12 mouse cellular contexts compared by ENCODE assay signal in genomic region chr8:104405430-104406187, GRCm38 (mm10). TPM values are rescaled to one million over a fixed set of nuclear protein-coding genes. Genes with fewer than 3 reads are reported as not detected.
DNase-seq lines count a peak whose midpoint lies in the region; ATAC-seq and TF ChIP-seq lines count a peak whose summit lies in the region.
"Had no signal": no experiment of that assay in that cellular context is flagged by ENCODE, and none has a peak within 500 bp of the region (broad histone marks: within the 10 kb centered on the region; RNA-seq: fewer than 3 reads in every experiment).

No protein-coding gene starts in this region.

- H3K27me3 ChIP-seq in heart, embryonic 16.5 days (ENCODE audit: control insufficient read depth, insufficient read depth, low read length) = no peaks in the 10 kb centered on the region

- no peaks in the 10 kb centered on the region for H3K9me3 ChIP-seq in heart, embryonic 16.5 days (replicated peaks; ENCODE audit: control insufficient read depth, low read length)
- H3K9me3 ChIP-seq: forebrain, embryonic 10.5 days had no signal

- no peak overlapping the region for H3K9ac ChIP-seq in heart, embryonic 16.5 days (ENCODE audit: low read length)

- peak overlapping the region; percentile 29; the same call in 1 of the 2 replicates for H3K4me2 ChIP-seq in heart, embryonic 16.5 days (ENCODE audit: low read depth, low read length)

- TF ChIP-seq POLR2A in embryonic fibroblast, embryonic 13.5 days (IDR thresholded peaks at IDR 0.05; ENCODE audit: low read depth, low read length) = no peak

- H3K27ac ChIP-seq in embryonic fibroblast, embryonic 13.5 days (ENCODE audit: insufficient read depth, low read length) = peak overlapping the region; percentile 69
- peak overlapping the region; percentile 69 for H3K27ac ChIP-seq in heart, embryonic 16.5 days (ENCODE audit: low read length)
- H3K27ac ChIP-seq: forebrain, embryonic 10.5 days had no signal

- peak; percentile 72 for DNase-seq in kidney, adult 9 months
- DNase-seq in kidney, adult 11 months = no peak
- DNase-seq in kidney, postnatal 36 days = peak; percentile 39 to 63
- DNase-seq in yolk sac, embryonic 10.5 days (ENCODE audit: low spot score) = no peak
- DNase-seq in cerebellum, adult 8-10 months = no peak
- DNase-seq: thymus, postnatal 14 days had no signal

- WGBS in heart, embryonic 16.5 days = 46% methylated on average over 15 of the region's 15 CpGs

- H3K36me3 ChIP-seq in heart, embryonic 16.5 days (ENCODE audit: control insufficient read depth, insufficient read depth) = no peaks in the 10 kb centered on the region
- H3K36me3 ChIP-seq: forebrain, embryonic 10.5 days had no signal

- H3K4me1 ChIP-seq in embryonic fibroblast, embryonic 13.5 days (ENCODE audit: control insufficient read depth, insufficient read depth, low read length) = peaks cover 8% of the 10 kb centered on the region; the same call in 1 of the 2 replicates
- H3K4me1 ChIP-seq in heart, embryonic 16.5 days (ENCODE audit: control insufficient read depth, insufficient read depth, low read length) = peaks cover 19% of the 10 kb centered on the region

- ATAC-seq in heart, embryonic 16.5 days (replicated peaks; ENCODE audit: extremely low read depth, insufficient read depth, low FRiP score) = peak; percentile 63
- no peak for ATAC-seq in frontal cortex, adult (ENCODE audit: low TSS enrichment)
- ATAC-seq: activated CD4-positive, CD25-positive, alpha-beta regulatory T cell, adult 4 months had no signal

- no peak for TF ChIP-seq CTCF in embryonic fibroblast, embryonic 13.5 days (IDR thresholded peaks at IDR 0.05; ENCODE audit: borderline replicate concordance, insufficient read depth, low read length)

- H3K4me3 ChIP-seq in embryonic fibroblast, embryonic 13.5 days (ENCODE audit: insufficient read depth, low read length) = no peak overlapping the region
- H3K4me3 ChIP-seq in heart, embryonic 16.5 days (ENCODE audit: low read length) = no peak overlapping the region
- H3K4me3 ChIP-seq: forebrain, embryonic 10.5 days; megakaryocyte, embryonic 14.5 days had no signal

RNA-seq across cellular contexts. Expression of gene Cmtm4, which starts 10.0 kb away (rescaled TPM):
- polyA plus RNA-seq in embryonic fibroblast, embryonic 13.5 days (2011; ENCODE audit: insufficient read length, low read depth, missing spikeins) = 28.2 and 29.1 TPM in 2 replicates
- 1.3 and 1.7 TPM in 2 replicates for polyA plus RNA-seq in heart, embryonic 16.5 days (2015; fragmentation: Nextera tagmentation; extraction: Ambion mirVana)

RNA-seq across cellular contexts. Expression of gene Dync1li2, which starts 37.2 kb away (rescaled TPM):
- polyA plus RNA-seq in embryonic fibroblast, embryonic 13.5 days (2011; ENCODE audit: insufficient read length, low read depth, missing spikeins) = 106 and 135 TPM in 2 replicates
- polyA plus RNA-seq in heart, embryonic 16.5 days (2015; fragmentation: Nextera tagmentation; extraction: Ambion mirVana) = 54.2 and 55.9 TPM in 2 replicates

Comparison
In these comparisons a context has a peak if more than half of its experiments do, and no peak if none do; other contexts are left out.
1. DNase-seq: peak in kidney, adult 9 months (single experiment) and kidney, postnatal 36 days (2 of 2); none in kidney, adult 11 months (single experiment), yolk sac, embryonic 10.5 days (single experiment) and cerebellum, adult 8-10 months (single experiment).
2. RNA of gene Cmtm4, which starts 10.0 kb away (polyA plus RNA-seq): 28.2 to 29.1 TPM in embryonic fibroblast, embryonic 13.5 days; 1.3 to 1.7 TPM in heart, embryonic 16.5 days; every median in the first group is over 10 times any median in the second.